Mouse (Mus musculus): ENCODE results near the gene Dnajb1. TPM values are rescaled to one million over a fixed set of nuclear protein-coding genes. Genes with fewer than 3 reads are reported as not detected.
A peak's percentile ranks its signal among the peaks of the same experiment; 100 is the strongest.

The Dnajb1 gene
- total RNA-seq (2014; rRNA removed) (35.3 and 42.7 TPM in 2 replicates), polyA plus RNA-seq (2015; fragmentation: Nextera tagmentation; extraction: Ambion mirVana) (60.1 and 65.0 TPM in 2 replicates)

DNA sequence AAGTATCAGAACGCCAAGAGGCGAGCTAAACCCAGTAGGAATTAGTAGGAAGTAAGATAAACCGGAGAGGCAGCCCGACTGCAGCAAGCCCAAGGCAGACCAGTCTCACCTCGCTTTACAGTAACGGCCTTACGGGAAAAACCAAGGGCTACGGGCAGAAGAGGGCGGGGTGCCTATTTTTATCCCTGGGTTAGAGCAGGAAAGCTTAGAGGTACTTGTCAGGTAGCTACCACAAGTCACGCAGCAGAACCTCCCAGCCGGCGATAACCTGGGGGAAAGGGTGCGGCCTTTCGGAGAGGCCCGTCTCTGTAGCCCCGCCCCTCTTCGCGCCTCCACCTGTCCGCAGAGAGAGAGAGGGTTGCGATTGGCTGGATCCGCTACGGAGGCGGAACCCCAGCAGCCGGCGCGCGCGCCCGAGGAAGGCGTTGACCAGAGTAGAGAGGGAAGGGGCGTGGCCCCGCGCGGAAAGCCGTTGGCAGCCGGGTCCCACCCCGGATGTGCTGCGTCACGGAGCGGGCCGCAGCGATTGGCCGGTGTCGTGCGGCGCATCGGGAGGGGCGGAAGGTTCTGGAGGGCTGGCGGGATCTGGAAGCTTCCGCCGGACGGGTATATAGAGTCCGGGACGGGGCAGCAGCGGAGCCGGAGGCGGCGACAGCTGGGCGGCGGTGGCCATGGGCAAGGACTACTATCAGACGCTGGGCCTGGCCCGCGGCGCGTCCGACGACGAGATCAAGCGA lies at the start of gene Dnajb1, which contains the start of gene Tecr:
Gene Dnajb1, plus strand, starts transcription at position 533 of the 737 bp plus-strand sequence.
Gene Tecr, minus strand, starts transcription at position 311 of the 737 bp plus-strand sequence.
- Histone ChIP-seq H3K9me3 (ENCODE audit: low read length) (no peaks in the 10 kb centered on the region), H3K27ac (peak within 1 kb of the TSS; percentile 98), H3K4me3 (ENCODE audit: low read length) (peak within 1 kb of the TSS; percentile 82), H3K4me2 (ENCODE audit: low read depth, low read length) (peak within 1 kb of the TSS; percentile 80), H3K9ac (replicated peaks; ENCODE audit: low read length) (peak within 1 kb of the TSS; percentile 86), H3K27me3 (ENCODE audit: insufficient read depth, low read length) (no peaks in the 10 kb centered on the region), H3K4me1 (ENCODE audit: insufficient read depth, low read length) (peaks cover 16% of the 10 kb centered on the region), H3K36me3 (ENCODE audit: insufficient read depth, low read length) (peaks cover 30% of the 10 kb centered on the region)
- under 1% methylated on average over 69 of the region's 69 CpGs for WGBS
- DNase-seq (ENCODE audit: low spot score) (peak; percentile 100), ATAC-seq (peak; percentile 98)
- TF ChIP-seq CTCF (IDR thresholded peaks at IDR 0.05; ENCODE audit: low read depth): no peak

DNA sequence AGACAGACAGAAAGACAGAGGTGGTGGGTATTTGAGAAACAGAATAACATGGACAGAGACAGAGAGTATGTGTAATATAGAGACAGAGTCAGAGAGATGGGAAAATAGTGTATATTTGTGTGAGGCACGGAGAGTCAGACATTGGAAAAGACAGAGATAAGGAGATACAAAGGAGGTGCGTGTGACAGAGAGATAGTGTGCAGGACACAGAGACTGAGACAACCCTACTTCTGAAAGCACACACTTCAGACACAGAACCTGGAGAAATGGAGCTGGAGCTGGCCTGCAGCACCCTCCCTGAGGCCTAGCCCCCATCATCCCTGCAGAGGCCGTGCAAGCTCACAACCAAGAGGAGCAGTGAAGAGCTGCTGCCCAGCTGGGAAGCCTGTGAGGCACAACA lies 45.3 kb upstream of the Dnajb1 start:
- H3K9ac ChIP-seq (replicated peaks; ENCODE audit: low read length): no peak overlapping the region
- no peaks in the 10 kb centered on the region for H3K36me3 ChIP-seq (ENCODE audit: insufficient read depth, low read length)
- peaks cover 6% of the 10 kb centered on the region for H3K4me1 ChIP-seq (ENCODE audit: insufficient read depth, low read length)
- no peak for TF ChIP-seq CTCF (IDR thresholded peaks at IDR 0.05; ENCODE audit: low read depth)
- DNase-seq (ENCODE audit: low spot score) (no peak), ATAC-seq (no peak)
- WGBS: 68% methylated on average over 3 of the region's 3 CpGs
- no peak overlapping the region for H3K27ac ChIP-seq
- H3K4me2 ChIP-seq (ENCODE audit: low read depth, low read length): no peak overlapping the region
- H3K9me3 ChIP-seq (ENCODE audit: low read length): no peaks in the 10 kb centered on the region
- H3K27me3 ChIP-seq (ENCODE audit: insufficient read depth, low read length): no peaks in the 10 kb centered on the region
- no peak overlapping the region for H3K4me3 ChIP-seq (ENCODE audit: low read length)

DNA sequence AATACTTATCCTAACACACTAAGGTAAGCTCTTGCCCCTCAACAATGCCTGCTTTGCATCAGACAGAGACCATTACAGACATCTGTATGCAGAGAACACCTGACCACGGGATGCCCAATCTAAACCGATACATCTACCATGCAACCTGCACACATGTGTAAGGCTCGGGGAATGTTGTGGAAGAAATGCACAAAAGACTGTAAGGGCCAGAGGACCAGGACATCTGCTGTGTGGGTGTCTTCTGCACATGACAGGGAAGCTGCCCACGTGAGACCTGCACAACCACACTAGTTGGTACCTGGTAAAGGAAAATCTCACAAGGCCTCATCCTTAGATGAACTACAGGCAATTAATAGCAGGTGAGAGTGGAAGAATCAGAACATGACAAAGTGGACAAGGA lies 44.7 kb upstream of the Dnajb1 start:
- TF ChIP-seq CTCF (IDR thresholded peaks at IDR 0.05; ENCODE audit: low read depth): no peak
- H3K27ac ChIP-seq: no peak overlapping the region
- no peak overlapping the region for H3K4me2 ChIP-seq (ENCODE audit: low read depth, low read length)
- WGBS: 73% methylated on average over 4 of the region's 4 CpGs
- DNase-seq (ENCODE audit: low spot score) (no peak), ATAC-seq (no peak)
- H3K4me1 ChIP-seq (ENCODE audit: insufficient read depth, low read length): peaks cover 12% of the 10 kb centered on the region
- no peaks in the 10 kb centered on the region for H3K27me3 ChIP-seq (ENCODE audit: insufficient read depth, low read length)
- no peak overlapping the region for H3K4me3 ChIP-seq (ENCODE audit: low read length)
- no peak overlapping the region for H3K9ac ChIP-seq (replicated peaks; ENCODE audit: low read length)
- H3K9me3 ChIP-seq (ENCODE audit: low read length): no peaks in the 10 kb centered on the region
- H3K36me3 ChIP-seq (ENCODE audit: insufficient read depth, low read length): no peaks in the 10 kb centered on the region

DNA sequence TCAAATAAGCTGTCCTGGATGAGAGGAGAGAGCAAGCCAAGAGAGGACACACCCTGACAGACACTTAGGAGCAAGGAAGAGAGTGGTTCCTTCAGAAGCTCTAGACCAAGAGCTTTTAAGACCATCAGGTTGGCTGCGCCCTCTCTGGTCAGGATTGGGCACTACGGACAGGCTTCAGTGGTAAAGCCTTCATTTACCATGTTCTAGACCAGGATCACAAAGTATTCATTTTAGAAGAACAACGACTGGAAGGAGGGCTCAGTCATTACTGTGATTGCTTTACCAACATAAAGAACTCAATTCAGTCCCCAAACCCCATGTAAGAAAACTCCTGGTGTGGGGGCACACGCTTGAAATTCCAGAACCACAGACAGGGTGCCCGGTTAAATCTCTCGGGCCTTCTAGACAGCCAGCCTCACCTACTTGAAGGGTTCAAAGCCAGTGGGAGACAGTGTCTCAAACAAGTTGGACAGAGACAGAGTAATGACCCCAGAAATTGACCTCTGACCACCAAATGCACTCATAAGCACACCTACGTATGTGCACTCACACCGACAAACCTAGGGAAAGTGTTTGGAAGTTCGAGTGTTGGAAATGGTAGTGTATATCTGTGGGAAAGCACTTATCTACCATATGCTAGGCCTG lies 42.1 kb upstream of the Dnajb1 start:
- peak; percentile 3; the same call in 1 of the 2 replicates for ATAC-seq
- WGBS: 76% methylated on average over 9 of the region's 9 CpGs
- H3K36me3 ChIP-seq (ENCODE audit: insufficient read depth, low read length): 0 out of 2 replicates have a peak, but pooled peaks cover 10% of the 10 kb centered on the region
- TF ChIP-seq CTCF (IDR thresholded peaks at IDR 0.05; ENCODE audit: low read depth): no peak
- H3K4me2 ChIP-seq (ENCODE audit: low read depth, low read length): peak overlapping the region; percentile 96; the same call in 1 of the 2 replicates
- no peak for DNase-seq (ENCODE audit: low spot score)
- H3K27ac ChIP-seq: 0 out of 2 replicates have a peak overlapping the region, but pooled peaks have one; percentile 87
- H3K4me3 ChIP-seq (ENCODE audit: low read length): no peak overlapping the region
- peaks cover 12% of the 10 kb centered on the region for H3K4me1 ChIP-seq (ENCODE audit: insufficient read depth, low read length)
- no peak overlapping the region for H3K9ac ChIP-seq (replicated peaks; ENCODE audit: low read length)
- H3K9me3 ChIP-seq (ENCODE audit: low read length): no peaks in the 10 kb centered on the region
- no peaks in the 10 kb centered on the region for H3K27me3 ChIP-seq (ENCODE audit: insufficient read depth, low read length)

GRCm38 (mm10) chr8:83566469-83567395 lies 41.3 kb upstream of the Dnajb1 start, which contains the start of gene Ndufb7:
Gene Ndufb7 (plus strand): TSS chr8:83566671.
- peak within 1 kb of the TSS; percentile 82 for H3K9ac ChIP-seq (replicated peaks; ENCODE audit: low read length)
- under 1% methylated on average over 48 of the region's 48 CpGs for WGBS
- ATAC-seq (peak; percentile 91), DNase-seq (ENCODE audit: low spot score) (peak; percentile 95)
- peak within 1 kb of the TSS; percentile 80 for H3K4me3 ChIP-seq (ENCODE audit: low read length)
- peaks cover 18% of the 10 kb centered on the region; the same call in 1 of the 2 replicates for H3K36me3 ChIP-seq (ENCODE audit: insufficient read depth, low read length)
- H3K9me3 ChIP-seq (ENCODE audit: low read length): no peaks in the 10 kb centered on the region
- peaks cover 12% of the 10 kb centered on the region for H3K4me1 ChIP-seq (ENCODE audit: insufficient read depth, low read length)
- TF ChIP-seq CTCF (IDR thresholded peaks at IDR 0.05; ENCODE audit: low read depth): peak; percentile 100
- peak within 1 kb of the TSS; percentile 96 for H3K4me2 ChIP-seq (ENCODE audit: low read depth, low read length)
- H3K27ac ChIP-seq: peak within 1 kb of the TSS; percentile 87
- H3K27me3 ChIP-seq (ENCODE audit: insufficient read depth, low read length): no peaks in the 10 kb centered on the region

DNA sequence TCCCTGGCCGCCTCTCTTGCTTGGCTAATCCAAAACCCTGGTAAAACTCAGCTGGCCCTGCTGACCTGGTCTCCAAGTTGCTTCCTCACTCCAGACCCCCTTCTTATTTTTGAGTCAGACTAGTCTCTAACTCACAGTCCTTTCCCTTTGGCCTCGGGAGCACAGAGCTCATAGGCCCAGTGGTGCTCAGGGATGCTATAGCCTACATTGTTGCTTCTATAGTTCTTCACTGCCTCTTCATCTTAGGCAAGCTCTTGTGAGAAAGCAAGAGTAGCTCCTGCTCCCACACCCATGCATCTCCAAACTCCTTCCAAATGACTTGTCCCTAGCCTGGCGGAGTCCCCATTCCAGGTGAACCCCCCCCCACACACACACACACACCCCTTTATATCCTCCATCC lies 40.3 kb upstream of the Dnajb1 start:
- Histone ChIP-seq H3K36me3 (ENCODE audit: insufficient read depth, low read length) (peaks cover 27% of the 10 kb centered on the region), H3K4me3 (ENCODE audit: low read length) (peak overlapping the region; percentile 80), H3K9me3 (ENCODE audit: low read length) (no peaks in the 10 kb centered on the region), H3K4me2 (ENCODE audit: low read depth, low read length) (peak overlapping the region; percentile 96), H3K9ac (replicated peaks; ENCODE audit: low read length) (peak overlapping the region; percentile 82), H3K27ac (peak overlapping the region; percentile 87; the same call in 1 of the 2 replicates), H3K27me3 (ENCODE audit: insufficient read depth, low read length) (no peaks in the 10 kb centered on the region), H3K4me1 (ENCODE audit: insufficient read depth, low read length) (peaks cover 12% of the 10 kb centered on the region)
- no peak for ATAC-seq
- DNase-seq (ENCODE audit: low spot score): no peak
- TF ChIP-seq CTCF (IDR thresholded peaks at IDR 0.05; ENCODE audit: low read depth): no peak
- WGBS: 59% methylated on average over 3 of the region's 3 CpGs
